Mouse (Mus musculus) myocyte (in vitro differentiated cells): Measurements from ENCODE around the gene Upk2.

Source experiments
- MAX ChIP-seq: IDR thresholded peaks from one replicate; pipeline ENCODE4 v1.6.1; 2011; ENCODE audit warnings: low read depth, mild to moderate bottlenecking, control low read depth
- POLR2A ChIP-seq: IDR thresholded peaks from one replicate; pipeline ENCODE4 v1.6.1; 2011; ENCODE audit warnings: low read depth, mild to moderate bottlenecking, control low read depth, moderate library complexity; ENCODE audit not compliant: insufficient read length
- POLR2AphosphoS2 ChIP-seq: IDR thresholded peaks from one replicate; pipeline ENCODE4 v1.6.1; 2011; ENCODE audit warnings: low read depth, control low read depth; ENCODE audit not compliant: insufficient read length
- REST ChIP-seq: IDR thresholded peaks from one replicate; pipeline ENCODE4 v1.6.1; 2011; ENCODE audit warnings: mild to moderate bottlenecking, control low read depth, moderate library complexity; ENCODE audit not compliant: insufficient read depth, insufficient read length
- TCF3 ChIP-seq: IDR thresholded peaks from one replicate; pipeline ENCODE4 v1.6.1; 2011; ENCODE audit warnings: low read depth, control low read depth; ENCODE audit not compliant: insufficient read length
- USF1 ChIP-seq: IDR thresholded peaks from one replicate; pipeline ENCODE4 v1.6.1; 2011; ENCODE audit warnings: low read depth, mild to moderate bottlenecking, control low read depth, moderate library complexity

DNA sequence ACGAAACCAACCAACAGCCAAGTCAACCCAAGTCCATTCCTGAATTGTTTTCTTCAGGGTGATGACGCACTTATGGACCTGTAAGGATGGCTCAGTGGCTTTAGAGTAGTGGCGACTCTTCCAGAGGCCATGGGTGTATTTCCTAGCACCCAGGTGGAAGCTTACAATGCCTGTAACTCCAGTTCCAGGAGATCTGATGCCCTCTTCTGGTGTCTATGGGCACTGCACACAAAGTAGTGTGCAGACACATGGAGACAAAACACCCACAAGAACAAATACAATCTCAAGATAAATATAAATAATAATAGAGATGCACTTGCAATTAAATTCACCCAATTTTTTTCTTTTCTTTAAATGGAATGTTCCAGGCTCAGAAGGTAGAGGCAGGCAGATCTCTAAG lies 21.2 kb upstream of the Upk2 start:
- no peak for TF ChIP-seq REST
- TF ChIP-seq MAX, result no peak
- no peak for TF ChIP-seq POLR2A
- TF ChIP-seq POLR2AphosphoS2, result no peak
- TF ChIP-seq TCF3, result no peak
- TF ChIP-seq USF1, result no peak
